Comparison of ENCODE assay signal across 9 mouse cellular contexts in genomic region chr13:73445087-73445486, GRCm38 (mm10). TPM values are rescaled to one million over a fixed set of nuclear protein-coding genes. Genes with fewer than 3 reads are reported as not detected.
DNase-seq lines count a peak whose midpoint lies in the region; ATAC-seq and TF ChIP-seq lines count a peak whose summit lies in the region.
"Had no signal": no experiment of that assay in that cellular context is flagged by ENCODE, and none has a peak within 500 bp of the region (broad histone marks: within the 10 kb centered on the region; RNA-seq: fewer than 3 reads in every experiment).

No protein-coding gene starts in this region.

- no peaks in the 10 kb centered on the region for H3K36me3 ChIP-seq in lung, embryonic 16.5 days (ENCODE audit: control insufficient read depth, insufficient read depth, low read length)
- no peaks in the 10 kb centered on the region for H3K36me3 ChIP-seq in forebrain, embryonic 11.5 days (ENCODE audit: control insufficient read depth, insufficient read depth, low read length)
- H3K36me3 ChIP-seq in intestine, embryonic 16.5 days (ENCODE audit: control insufficient read depth, insufficient read depth, low read length), result no peaks in the 10 kb centered on the region
- H3K36me3 ChIP-seq: midbrain, embryonic 10.5 days had no signal

- H3K9me3 ChIP-seq in lung, embryonic 16.5 days (ENCODE audit: control insufficient read depth, low read length), result no peaks in the 10 kb centered on the region
- no peaks in the 10 kb centered on the region for H3K9me3 ChIP-seq in forebrain, embryonic 11.5 days (ENCODE audit: control insufficient read depth, low read length)
- no peaks in the 10 kb centered on the region for H3K9me3 ChIP-seq in intestine, embryonic 16.5 days (ENCODE audit: control insufficient read depth, low read length)
- H3K9me3 ChIP-seq: midbrain, embryonic 10.5 days had no signal

- H3K27ac ChIP-seq in bone marrow, adult 2 months (ENCODE audit: control insufficient read depth, insufficient read depth, low read depth, low read length, poor library complexity), result peak overlapping the region; percentile 60
- peak overlapping the region; percentile 95 for H3K27ac ChIP-seq in lung, embryonic 16.5 days (ENCODE audit: low read length)
- H3K27ac ChIP-seq in forebrain, embryonic 11.5 days (ENCODE audit: low read depth, low read length), result no peak overlapping the region
- H3K27ac ChIP-seq in intestine, embryonic 16.5 days (ENCODE audit: low read length), result no peak overlapping the region
- H3K27ac ChIP-seq: midbrain, embryonic 10.5 days had no signal

- DNase-seq in cerebellum, postnatal 36 days, result peak; percentile 32 to 35
- no peak for DNase-seq in cerebellum, adult 11 months
- peak; percentile 39 to 59 for DNase-seq in heart, postnatal 36 days
- no peak for DNase-seq in forebrain, embryonic 11.5 days (ENCODE audit: low spot score)
- DNase-seq in right cerebral cortex, postnatal 14 days, result no peak

- H3K4me3 ChIP-seq in bone marrow, adult 2 months (replicated peaks; ENCODE audit: control insufficient read depth, low read depth, low read length), result no peak overlapping the region
- no peak overlapping the region for H3K4me3 ChIP-seq in lung, embryonic 16.5 days (ENCODE audit: low read length)
- H3K4me3 ChIP-seq in forebrain, embryonic 11.5 days (ENCODE audit: low read depth, low read length), result no peak overlapping the region
- H3K4me3 ChIP-seq in intestine, embryonic 16.5 days (ENCODE audit: low read length), result no peak overlapping the region
- H3K4me3 ChIP-seq: midbrain, embryonic 10.5 days had no signal

- H3K9ac ChIP-seq in lung, embryonic 16.5 days (ENCODE audit: low read length), result no peak overlapping the region
- no peak overlapping the region for H3K9ac ChIP-seq in forebrain, embryonic 11.5 days (ENCODE audit: low read length)
- H3K9ac ChIP-seq in intestine, embryonic 16.5 days (ENCODE audit: low read depth, low read length), result no peak overlapping the region

- TF ChIP-seq POLR2A in bone marrow, adult 2 months (IDR thresholded peaks at IDR 0.05; ENCODE audit: borderline replicate concordance, control insufficient read depth, low read depth, low read length), result no peak

- no peaks in the 10 kb centered on the region for H3K27me3 ChIP-seq in lung, embryonic 16.5 days (ENCODE audit: control insufficient read depth, insufficient read depth, low read depth, low read length)
- no peaks in the 10 kb centered on the region for H3K27me3 ChIP-seq in forebrain, embryonic 11.5 days (ENCODE audit: control insufficient read depth, insufficient read depth, low read length)
- no peaks in the 10 kb centered on the region for H3K27me3 ChIP-seq in intestine, embryonic 16.5 days (replicated peaks; ENCODE audit: control insufficient read depth, insufficient read depth, low read length)

- intact Hi-C loops in heart, postnatal 36 days (cut with DNase I), result no loop called here

- WGBS in bone marrow, adult 2 months, result 70% methylated on average over 2 of the region's 2 CpGs
- WGBS in lung, embryonic 16.5 days, result 74% methylated on average over 2 of the region's 2 CpGs
- 86% methylated on average over 2 of the region's 2 CpGs for WGBS in forebrain, embryonic 11.5 days
- WGBS in intestine, embryonic 16.5 days, result 73% methylated on average over 2 of the region's 2 CpGs

- peaks cover 9% of the 10 kb centered on the region for H3K4me1 ChIP-seq in bone marrow, adult 2 months (ENCODE audit: control insufficient read depth, insufficient read depth, low read length)
- H3K4me1 ChIP-seq in lung, embryonic 16.5 days (replicated peaks; ENCODE audit: control insufficient read depth, insufficient read depth, low read length), result peaks cover 45% of the 10 kb centered on the region
- H3K4me1 ChIP-seq in forebrain, embryonic 11.5 days (replicated peaks; ENCODE audit: control insufficient read depth, insufficient read depth, low read length), result no peaks in the 10 kb centered on the region
- no peaks in the 10 kb centered on the region for H3K4me1 ChIP-seq in intestine, embryonic 16.5 days (ENCODE audit: control insufficient read depth, insufficient read depth, low read length)

- no peak for ATAC-seq in lung, embryonic 16.5 days (ENCODE audit: low read depth)
- no peak for ATAC-seq in forebrain, embryonic 11.5 days (replicated peaks; ENCODE audit: low FRiP score)
- no peak for ATAC-seq in intestine, embryonic 16.5 days

- no peak for TF ChIP-seq CTCF in bone marrow, adult 2 months (IDR thresholded peaks at IDR 0.05; ENCODE audit: control insufficient read depth, insufficient read depth, low read length)

- H3K4me2 ChIP-seq in lung, embryonic 16.5 days (ENCODE audit: low read depth, low read length), result no peak overlapping the region
- no peak overlapping the region for H3K4me2 ChIP-seq in forebrain, embryonic 11.5 days (ENCODE audit: low read depth, low read length, severe bottlenecking)
- H3K4me2 ChIP-seq in intestine, embryonic 16.5 days (ENCODE audit: low read depth, low read length), result no peak overlapping the region

RNA-seq across cellular contexts. Expression of gene Lpcat1, which starts 21.9 kb away (rescaled TPM):
- 92.1 and 108 TPM in 2 replicates for polyA plus RNA-seq in bone marrow, adult 2 months (2011; ENCODE audit: insufficient read depth, insufficient read length, low replicate concordance, missing spikeins)
- 1 to 10 TPM; 7.0 to 9.4 TPM for total RNA-seq in heart, postnatal 36 days (2021)
- polyA plus RNA-seq in lung, embryonic 16.5 days (2015; fragmentation: Nextera tagmentation; extraction: Ambion mirVana), result 119 and 140 TPM in 2 replicates
- polyA plus RNA-seq in forebrain, embryonic 11.5 days (2014; fragmentation: Nextera tagmentation; extraction: Ambion mirVana), result 64.3 and 68.0 TPM in 2 replicates
- 13.2 and 15.5 TPM in 2 replicates for polyA plus RNA-seq in intestine, embryonic 16.5 days (2015; fragmentation: Nextera tagmentation; extraction: Ambion mirVana)

Comparison
In these comparisons a context has a peak if more than half of its experiments do, and no peak if none do; other contexts are left out.
1. DNase-seq: peak in cerebellum, postnatal 36 days (2 of 2) and heart, postnatal 36 days (2 of 2); none in cerebellum, adult 11 months (single experiment), forebrain, embryonic 11.5 days (single experiment) and right cerebral cortex, postnatal 14 days (single experiment).
2. H3K27ac ChIP-seq: peak in bone marrow, adult 2 months (single experiment) and lung, embryonic 16.5 days (single experiment); none in forebrain, embryonic 11.5 days (single experiment) and intestine, embryonic 16.5 days (single experiment).